Mouse (Mus musculus) C2C12 (cell line): ENCODE results near the gene AC124502.3. TPM values are rescaled to one million over a fixed set of nuclear protein-coding genes. Genes with fewer than 3 reads are reported as not detected.

Experiments used
- H3K27me3 ChIP-seq: one replicate; pipeline ENCODE4 v1.6.1; 2011; ENCODE audit not compliant: control insufficient read depth, insufficient read depth, insufficient read length
- H3K36me3 ChIP-seq: one replicate; pipeline ENCODE4 v1.6.1; 2011; ENCODE audit not compliant: control insufficient read depth, insufficient read depth
- H3K4me3 ChIP-seq: one replicate; pipeline ENCODE4 v1.5.1; 2011; ENCODE audit warnings: mild to moderate bottlenecking, control low read depth; ENCODE audit not compliant: poor library complexity, insufficient read depth, severe bottlenecking
- H3K79me2 ChIP-seq: one replicate; pipeline ENCODE4 v1.6.1; 2011; ENCODE audit not compliant: control insufficient read depth, insufficient read depth
- H3K79me3 ChIP-seq: one replicate; pipeline ENCODE4 v1.6.1; 2011; ENCODE audit warnings: low read depth, control low read depth
- H3ac ChIP-seq: one replicate; pipeline ENCODE3; 2011; ENCODE audit warnings: low read depth; ENCODE audit not compliant: control insufficient read depth, insufficient read length
- CEBPB ChIP-seq: IDR thresholded peaks from one replicate; pipeline ENCODE4 v1.6.1; 2011; ENCODE audit warnings: low read depth, mild to moderate bottlenecking, control low read depth, moderate library complexity
- CTCF ChIP-seq: IDR thresholded peaks from one replicate; pipeline ENCODE4 v1.5.1; 2011; ENCODE audit not compliant: control insufficient read depth, insufficient read depth, insufficient read length
- FOSL1 ChIP-seq: IDR thresholded peaks from one replicate; pipeline ENCODE4 v1.8.0; 2011; ENCODE audit warnings: mild to moderate bottlenecking, low read length; ENCODE audit not compliant: poor library complexity, insufficient read depth, severe bottlenecking
- MAX ChIP-seq: IDR thresholded peaks from one replicate; pipeline ENCODE4 v1.6.1; 2011; ENCODE audit warnings: mild to moderate bottlenecking, control low read depth
- MYOD1 ChIP-seq: IDR thresholded peaks from one replicate; pipeline ENCODE4 v1.6.1; 2011; ENCODE audit warnings: low read depth; ENCODE audit not compliant: control insufficient read depth, insufficient read length
- MYOG ChIP-seq: IDR thresholded peaks from one replicate; pipeline ENCODE4 v1.6.1; 2011; ENCODE audit not compliant: control insufficient read depth, insufficient read length; ENCODE audit errors: extremely low read depth
- USF1 ChIP-seq: IDR thresholded peaks from one replicate; pipeline ENCODE4 v1.6.1; 2011; ENCODE audit warnings: low read depth, mild to moderate bottlenecking, control low read depth, moderate library complexity
- polyA plus RNA-seq: library from polyadenylated mRNA; unstranded; fragments of >200 nt; fragmentation: generic; extraction: Trizol; gene quantifications from one replicate; pipeline ENCODE4 v1.2.1, GENCODE M21; 2012; ENCODE audit warnings: missing spikeins

AC124502.3 gene
- polyA plus RNA-seq, 1 experiment, result 1.5 TPM

DNA sequence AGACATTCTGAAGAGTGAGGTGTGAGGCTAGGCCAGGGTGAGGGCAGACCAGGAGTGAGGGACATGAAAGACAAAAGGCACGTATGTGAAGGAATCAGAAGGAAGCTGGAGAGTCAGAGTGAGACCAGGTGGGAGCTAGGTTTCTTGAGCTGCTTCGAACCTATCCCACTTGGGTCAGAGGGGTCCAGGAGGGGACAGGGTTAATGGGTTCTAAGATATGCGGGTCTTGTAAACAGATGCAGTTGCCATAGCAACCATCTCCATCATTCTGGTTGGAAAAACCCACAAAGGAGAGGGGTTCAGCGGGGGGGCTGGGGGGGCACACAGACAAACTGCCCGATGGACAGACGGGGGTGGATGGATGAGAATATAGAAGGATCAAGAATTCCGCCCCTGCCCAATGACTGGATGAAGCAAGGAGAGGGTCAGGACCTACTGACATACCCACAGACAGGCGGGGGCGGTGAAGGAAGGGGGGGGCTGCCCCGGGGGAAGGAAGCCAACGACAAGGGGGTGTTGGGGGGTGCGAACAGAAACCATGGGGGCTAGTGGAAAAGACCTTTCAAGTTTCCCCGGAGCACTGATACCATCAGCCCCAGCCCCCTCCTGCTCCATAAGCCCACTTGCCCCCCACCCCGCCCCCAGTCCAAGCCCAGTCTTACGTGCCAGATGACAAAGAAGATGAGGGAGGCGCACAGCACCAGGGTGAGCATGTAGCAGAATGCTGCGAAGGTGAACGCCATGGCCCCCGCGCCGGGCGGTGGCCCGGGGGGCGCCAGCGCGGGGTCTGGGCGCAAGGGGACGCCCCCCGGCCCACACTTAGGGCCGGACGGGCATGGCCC is 59.1 kb downstream of the AC124502.3 start:
- H3K27me3 ChIP-seq, result no peaks in the 10 kb centered on the region
- H3K79me3 ChIP-seq, result no peaks in the 10 kb centered on the region
- H3K79me2 ChIP-seq, result no peaks in the 10 kb centered on the region
- H3ac ChIP-seq, result peak overlapping the region; percentile 69
- peaks cover 18% of the 10 kb centered on the region for H3K36me3 ChIP-seq
- H3K4me3 ChIP-seq, result no peak overlapping the region
- TF ChIP-seq MAX, result no peak
- TF ChIP-seq MYOD1, result no peak
- no peak for TF ChIP-seq CEBPB
- no peak for TF ChIP-seq FOSL1
- TF ChIP-seq CTCF, result no peak
- TF ChIP-seq MYOG, result no peak
- no peak for TF ChIP-seq USF1

GRCm38 (mm10) chr19:5098363-5099143 is 59.9 kb downstream of the AC124502.3 start, which contains the start of gene Cnih2:
Gene Cnih2, minus strand, starts transcription at chr19:5098521.
- Histone ChIP-seq H3K36me3 (peaks cover 26% of the 10 kb centered on the region), H3K79me3 (no peaks in the 10 kb centered on the region), H3K4me3 (no peak within 1 kb of the TSS), H3K79me2 (no peaks in the 10 kb centered on the region), H3K27me3 (no peaks in the 10 kb centered on the region), H3ac (peak within 1 kb of the TSS; percentile 69)
- TF ChIP-seq MYOD1 (no peak), FOSL1 (no peak), MYOG (no peak), CTCF (no peak), USF1 (no peak), MAX (no peak), CEBPB (no peak)

Other genes with a start within 250 kb of the AC124502.3 start
- 43.8 TPM for gene Rbm4, start 245.0 kb upstream of the AC124502.3 start, polyA plus RNA-seq
- gene Gm21992, start 227.3 kb upstream of the AC124502.3 start, polyA plus RNA-seq, result 14.3 TPM
- 95.2 TPM for gene Rbm14, start 227.3 kb upstream of the AC124502.3 start, polyA plus RNA-seq
- gene Ccs, start 199.6 kb upstream of the AC124502.3 start, polyA plus RNA-seq, result 36.6 TPM
- gene Ccdc87, start 199.5 kb upstream of the AC124502.3 start, polyA plus RNA-seq, result 0.02 TPM
- 1.2 TPM for gene Ctsf, start 183.8 kb upstream of the AC124502.3 start, polyA plus RNA-seq
- gene Actn3, start 161.0 kb upstream of the AC124502.3 start, polyA plus RNA-seq, result 20.8 TPM
- gene Zdhhc24, start 160.2 kb upstream of the AC124502.3 start, polyA plus RNA-seq, result 5.4 TPM
- 2.2 TPM for gene Bbs1, start 132.3 kb upstream of the AC124502.3 start, polyA plus RNA-seq
- 68.2 TPM for gene Dpp3, start 110.6 kb upstream of the AC124502.3 start, polyA plus RNA-seq
- gene Peli3, start 95.8 kb upstream of the AC124502.3 start, polyA plus RNA-seq, result 1.3 TPM
- gene Mrpl11, start 76.7 kb upstream of the AC124502.3 start, polyA plus RNA-seq, result 100 TPM
- gene Npas4, start 48.6 kb upstream of the AC124502.3 start, polyA plus RNA-seq, result 0.60 TPM
- gene Slc29a2, start 15.0 kb upstream of the AC124502.3 start, polyA plus RNA-seq, result 8.9 TPM
- gene B4gat1, start 65 bp upstream of the AC124502.3 start, polyA plus RNA-seq, result 28.1 TPM
- gene Brms1, start 2.5 kb downstream of the AC124502.3 start, polyA plus RNA-seq, result 55.3 TPM
- 48.9 TPM for gene Rin1, start 11.6 kb downstream of the AC124502.3 start, polyA plus RNA-seq
- gene Cd248, start 29.2 kb downstream of the AC124502.3 start, polyA plus RNA-seq, result 3.2 TPM
- gene Tmem151a, start 46.6 kb downstream of the AC124502.3 start, polyA plus RNA-seq, result 4.6 TPM
- gene Yif1a, start 49.6 kb downstream of the AC124502.3 start, polyA plus RNA-seq, result 57.6 TPM
- gene Cnih2, start 59.6 kb downstream of the AC124502.3 start, polyA plus RNA-seq, result 1.9 TPM
- 212 TPM for gene Rab1b, start 68.2 kb downstream of the AC124502.3 start, polyA plus RNA-seq
- gene Klc2, start 79.7 kb downstream of the AC124502.3 start, polyA plus RNA-seq, result 30.5 TPM
- gene Pacs1, start 234.2 kb downstream of the AC124502.3 start, polyA plus RNA-seq, result 10.1 TPM